Mouse (Mus musculus) neural tube, embryonic 10.5 days (tissue): ENCODE measurements at regions not wholly inside any gene's neighbourhood (a gene's known extent, or its start where the extent isn't known, plus 50 kb on each side); places are given as distances from the start of the nearest gene placed in this dataset.

Source experiments
- DNase-seq: peaks from one replicate; pipeline ENCODE4 v3.0.0-alpha.2; 2017; ENCODE audit warnings: low spot score; ENCODE audit errors: extremely low spot score

DNA sequence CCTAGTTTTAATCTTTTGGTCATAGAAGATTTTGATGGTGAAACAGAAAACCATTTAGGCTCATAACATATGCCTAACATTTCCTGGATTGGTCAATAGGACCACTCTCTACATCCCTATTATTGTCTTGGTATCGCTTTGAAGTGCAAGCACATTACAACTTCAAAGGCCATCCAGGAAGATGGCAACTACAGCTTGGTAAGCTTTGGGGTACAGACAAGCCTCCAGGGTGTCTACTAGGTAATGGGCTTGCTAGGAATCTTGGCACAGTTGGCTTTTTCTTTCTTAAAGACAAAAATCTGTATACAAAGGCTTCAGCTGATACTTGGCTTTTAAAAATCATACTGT, 90.8 kb downstream of the Brms1l start:
- DNase-seq, result no peak

DNA sequence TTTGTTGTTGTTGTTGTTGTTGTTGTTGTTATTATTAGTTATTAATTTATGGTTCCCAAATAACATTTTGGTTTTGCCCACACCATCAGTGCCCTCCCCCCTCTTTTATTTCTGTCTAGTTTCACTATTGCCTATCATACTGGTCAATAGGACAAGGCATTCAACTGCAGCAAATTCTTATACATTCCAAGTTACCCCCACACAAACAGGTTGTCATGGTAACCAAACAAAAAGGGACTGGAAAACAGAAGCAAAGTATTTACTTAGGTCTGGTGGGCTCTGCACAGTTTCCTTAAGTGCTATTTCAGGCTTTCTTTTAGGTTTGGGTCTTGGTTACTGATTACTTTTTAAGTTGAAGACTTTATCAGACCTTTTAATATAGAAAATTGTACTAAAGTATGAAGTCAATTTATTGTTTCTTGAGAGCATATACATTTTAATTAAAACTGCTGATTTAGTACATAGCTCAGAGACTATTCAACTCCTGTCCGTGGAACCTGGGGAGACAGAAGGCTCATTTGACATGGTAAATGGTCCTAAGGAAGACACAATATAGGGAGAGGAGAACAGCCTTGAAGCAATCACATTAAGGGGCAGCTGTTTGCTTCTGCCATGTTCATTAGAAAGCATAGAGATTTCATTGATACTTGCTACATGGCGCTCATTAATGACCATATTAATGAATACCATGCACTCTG, 90.3 kb downstream of the Brms1l start:
- no peak for DNase-seq
